Mouse (Mus musculus): Measurements from ENCODE around the gene Xirp2. TPM values are rescaled to one million over a fixed set of nuclear protein-coding genes. Genes with fewer than 3 reads are reported as not detected.

Gene Xirp2
- polyA plus RNA-seq, 1 experiment from 2014 or later, result not detected

DNA sequence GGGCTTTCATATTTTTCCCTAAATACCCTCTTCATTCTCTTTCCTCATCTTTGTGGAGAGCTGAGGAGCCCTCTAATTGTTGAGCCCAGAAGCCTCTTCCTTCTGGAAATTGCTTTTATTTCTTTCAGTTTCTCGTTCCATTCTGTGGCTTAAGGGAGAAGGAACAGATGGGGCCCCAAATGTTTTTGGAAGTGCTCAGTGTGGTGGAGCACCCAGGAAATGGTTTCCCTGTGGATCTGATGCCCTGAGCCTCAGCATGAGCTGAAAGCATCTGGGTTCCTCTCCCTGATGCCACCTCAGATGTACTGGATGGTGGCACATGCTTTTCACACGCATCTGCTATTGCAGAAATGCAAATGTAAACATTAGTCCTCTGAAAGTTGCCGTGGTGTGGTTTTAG is 41.4 kb downstream of the Xirp2 start:
- Histone ChIP-seq H3K4me1 (peaks cover 12% of the 10 kb centered on the region), H3K27ac (no peak overlapping the region), H3K9ac (no peak overlapping the region), H3K36me3 (replicated peaks) (no peaks in the 10 kb centered on the region), H3K4me3 (replicated peaks) (no peak overlapping the region), H3K27me3 (no peaks in the 10 kb centered on the region), H3K9me3 (no peaks in the 10 kb centered on the region), H3K4me2 (no peak overlapping the region)
- no peak for ATAC-seq (ENCODE audit: low FRiP score)
- WGBS, result 77% methylated on average over 3 of the region's 3 CpGs

GRCm38 (mm10) chr2:67488465-67489127 is 42.8 kb downstream of the Xirp2 start:
- no peak; the same call in 1 of the 2 replicates for ATAC-seq (ENCODE audit: low FRiP score)
- Histone ChIP-seq H3K4me2 (peak overlapping the region; percentile 26; the same call in 1 of the 2 replicates), H3K27ac (no peak overlapping the region), H3K27me3 (no peaks in the 10 kb centered on the region), H3K4me1 (peaks cover 12% of the 10 kb centered on the region), H3K4me3 (replicated peaks) (no peak overlapping the region), H3K9ac (no peak overlapping the region), H3K9me3 (no peaks in the 10 kb centered on the region), H3K36me3 (replicated peaks) (no peaks in the 10 kb centered on the region)
- 15% methylated on average over 11 of the region's 11 CpGs for WGBS

DNA sequence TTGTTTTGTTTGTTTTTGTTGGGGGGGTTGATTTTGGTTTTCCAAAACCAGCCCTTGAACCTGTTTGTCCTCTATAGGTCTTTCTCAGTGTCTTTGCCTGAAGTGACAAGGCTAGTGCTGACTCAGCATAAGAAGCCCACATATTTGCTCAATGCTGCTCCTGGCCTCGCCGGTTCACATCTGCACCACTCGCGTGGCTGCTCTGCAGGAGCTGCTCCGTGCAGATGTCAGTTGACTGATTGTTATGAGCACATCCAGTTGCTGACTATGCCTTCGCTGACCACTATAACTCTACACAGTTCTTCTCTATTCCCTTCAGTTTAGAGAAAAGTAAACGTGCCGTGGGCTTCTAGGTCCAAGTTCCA is 43.3 kb downstream of the Xirp2 start:
- no peak overlapping the region for H3K4me2 ChIP-seq
- 0 out of 2 replicates have a peak, but pooled peaks have one; percentile 47 for ATAC-seq (ENCODE audit: low FRiP score)

GRCm38 (mm10) chr2:67505457-67505856 is 59.7 kb downstream of the Xirp2 start:
- Histone ChIP-seq H3K27ac (no peak overlapping the region), H3K4me2 (no peak overlapping the region), H3K9ac (no peak overlapping the region), H3K27me3 (no peaks in the 10 kb centered on the region), H3K9me3 (no peaks in the 10 kb centered on the region), H3K36me3 (replicated peaks) (no peaks in the 10 kb centered on the region), H3K4me1 (no peaks in the 10 kb centered on the region), H3K4me3 (replicated peaks) (no peak overlapping the region)
- no peak for ATAC-seq (ENCODE audit: low FRiP score)
- WGBS, result 80% methylated on average over 2 of the region's 2 CpGs

More for the DNA sequence above, 43.3 kb downstream of the Xirp2 start:
- no peaks in the 10 kb centered on the region for H3K27me3 ChIP-seq
- 55% methylated on average over 8 of the region's 8 CpGs for WGBS
- no peak overlapping the region for H3K9ac ChIP-seq
- no peak overlapping the region for H3K4me3 ChIP-seq (replicated peaks)
- H3K9me3 ChIP-seq, result no peaks in the 10 kb centered on the region
- no peaks in the 10 kb centered on the region for H3K36me3 ChIP-seq (replicated peaks)
- no peak overlapping the region for H3K27ac ChIP-seq
- peaks cover 12% of the 10 kb centered on the region for H3K4me1 ChIP-seq

DNA sequence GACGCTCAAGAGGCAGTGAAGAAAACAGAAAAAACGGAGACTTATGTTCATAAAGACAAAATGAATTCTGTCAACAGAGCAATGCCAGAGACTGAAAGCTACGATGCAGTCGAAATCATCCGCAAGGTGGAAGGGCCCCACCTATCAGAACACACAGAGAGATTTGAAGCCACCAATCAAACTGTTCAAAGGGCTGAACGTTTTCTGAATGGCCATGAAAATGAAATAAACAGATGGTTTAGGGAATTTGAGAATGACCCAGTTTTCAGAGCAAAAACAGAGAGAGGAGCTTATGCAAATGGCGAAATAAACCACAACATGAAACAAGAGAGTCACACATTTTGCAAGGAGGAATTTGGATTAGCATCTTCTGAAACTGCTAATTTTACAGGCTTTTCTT is 70.6 kb downstream of the Xirp2 start:
- Histone ChIP-seq H3K4me3 (replicated peaks) (no peak overlapping the region), H3K9ac (no peak overlapping the region), H3K27ac (no peak overlapping the region), H3K4me1 (no peaks in the 10 kb centered on the region), H3K9me3 (no peaks in the 10 kb centered on the region), H3K36me3 (replicated peaks) (no peaks in the 10 kb centered on the region), H3K4me2 (no peak overlapping the region), H3K27me3 (no peaks in the 10 kb centered on the region)
- no peak for ATAC-seq (ENCODE audit: low FRiP score)
- WGBS, result 86% methylated on average over 7 of the region's 7 CpGs

- Histone ChIP-seq H3K36me3 (replicated peaks) (no peaks in the 10 kb centered on the region), H3K4me3 (replicated peaks) (no peak overlapping the region), H3K9ac (no peak overlapping the region), H3K9me3 (no peaks in the 10 kb centered on the region), H3K4me2 (no peak overlapping the region), H3K27me3 (no peaks in the 10 kb centered on the region), H3K27ac (no peak overlapping the region), H3K4me1 (no peaks in the 10 kb centered on the region)
- 92% methylated on average over 2 of the region's 2 CpGs for WGBS
- no peak for ATAC-seq (ENCODE audit: low FRiP score)
Measured at GRCm38 (mm10) chr2:67535347-67535746, 89.5 kb downstream of the Xirp2 start.

DNA sequence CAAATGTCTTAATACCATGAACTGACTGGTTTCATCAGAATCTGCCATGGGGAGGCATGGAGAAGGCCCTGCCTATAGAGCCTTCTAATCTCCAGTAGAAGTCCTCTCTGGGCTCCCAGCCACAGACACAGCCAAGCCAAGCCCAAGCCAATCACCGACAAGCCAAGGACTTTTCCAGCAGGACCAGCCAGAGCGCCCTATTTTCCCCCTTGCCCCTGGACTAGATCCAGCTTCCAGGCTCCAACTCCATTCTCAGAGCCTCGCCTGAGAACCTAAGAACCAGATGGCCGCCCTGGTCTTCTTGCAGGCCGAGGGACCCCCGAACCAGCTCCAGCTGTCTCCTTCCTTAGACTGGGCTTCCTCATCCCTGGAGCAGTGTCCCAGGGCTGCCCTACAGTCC is 93.6 kb downstream of the Xirp2 start:
- Histone ChIP-seq H3K27ac (no peak overlapping the region), H3K4me2 (no peak overlapping the region), H3K9ac (no peak overlapping the region), H3K4me3 (replicated peaks) (no peak overlapping the region), H3K36me3 (replicated peaks) (no peaks in the 10 kb centered on the region), H3K9me3 (no peaks in the 10 kb centered on the region), H3K4me1 (no peaks in the 10 kb centered on the region), H3K27me3 (no peaks in the 10 kb centered on the region)
- no peak for ATAC-seq (ENCODE audit: low FRiP score)
- WGBS, result 94% methylated on average over 6 of the region's 6 CpGs

GRCm38 (mm10) chr2:67541957-67542696 is 96.3 kb downstream of the Xirp2 start:
- ATAC-seq (ENCODE audit: low FRiP score), result no peak; the same call in 1 of the 2 replicates
- no peaks in the 10 kb centered on the region for H3K36me3 ChIP-seq (replicated peaks)
- H3K27ac ChIP-seq, result no peak overlapping the region
- no peak overlapping the region for H3K9ac ChIP-seq
- H3K4me1 ChIP-seq, result no peaks in the 10 kb centered on the region
- no peak overlapping the region for H3K4me3 ChIP-seq (replicated peaks)
- WGBS, result 60% methylated on average over 11 of the region's 11 CpGs
- H3K27me3 ChIP-seq, result no peaks in the 10 kb centered on the region
- H3K9me3 ChIP-seq, result no peaks in the 10 kb centered on the region
- H3K4me2 ChIP-seq, result no peak overlapping the region

DNA sequence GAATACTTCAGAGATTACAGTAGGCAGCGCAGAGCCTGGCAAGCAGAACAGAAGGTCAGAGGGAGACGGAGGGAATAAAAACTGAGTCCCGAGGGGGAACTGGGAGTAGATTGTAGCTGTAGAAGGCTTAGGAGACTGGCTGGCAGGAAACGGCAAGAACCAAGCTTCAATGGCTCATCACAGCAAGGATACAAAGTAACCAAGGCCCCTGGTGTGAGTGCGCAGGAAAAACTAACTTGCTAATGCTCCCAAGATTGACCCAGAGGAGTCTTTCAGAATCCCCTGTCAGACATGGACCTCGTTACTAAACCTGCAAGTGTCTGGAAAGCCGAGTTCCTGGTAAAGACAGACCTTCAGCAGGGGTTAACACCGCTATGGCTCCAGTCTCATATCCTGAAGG is 98.6 kb downstream of the Xirp2 start:
- WGBS, result 72% methylated on average over 8 of the region's 8 CpGs
- ATAC-seq (ENCODE audit: low FRiP score), result no peak
- Histone ChIP-seq H3K4me3 (replicated peaks) (no peak overlapping the region), H3K36me3 (replicated peaks) (no peaks in the 10 kb centered on the region), H3K4me2 (no peak overlapping the region), H3K27me3 (no peaks in the 10 kb centered on the region), H3K9ac (no peak overlapping the region), H3K27ac (no peak overlapping the region), H3K4me1 (no peaks in the 10 kb centered on the region), H3K9me3 (no peaks in the 10 kb centered on the region)

GRCm38 (mm10) chr2:67564851-67565479 is 119.2 kb downstream of the Xirp2 start:
- Histone ChIP-seq H3K4me3 (replicated peaks) (peak overlapping the region; percentile 74), H3K27ac (peak overlapping the region; percentile 97), H3K9me3 (no peaks in the 10 kb centered on the region), H3K4me1 (peaks cover 18% of the 10 kb centered on the region), H3K27me3 (no peaks in the 10 kb centered on the region), H3K9ac (peak overlapping the region; percentile 87), H3K36me3 (replicated peaks) (no peaks in the 10 kb centered on the region), H3K4me2 (peak overlapping the region; percentile 85)
- WGBS, result 2% methylated on average over 23 of the region's 23 CpGs
- ATAC-seq (ENCODE audit: low FRiP score), result peak; percentile 78

DNA sequence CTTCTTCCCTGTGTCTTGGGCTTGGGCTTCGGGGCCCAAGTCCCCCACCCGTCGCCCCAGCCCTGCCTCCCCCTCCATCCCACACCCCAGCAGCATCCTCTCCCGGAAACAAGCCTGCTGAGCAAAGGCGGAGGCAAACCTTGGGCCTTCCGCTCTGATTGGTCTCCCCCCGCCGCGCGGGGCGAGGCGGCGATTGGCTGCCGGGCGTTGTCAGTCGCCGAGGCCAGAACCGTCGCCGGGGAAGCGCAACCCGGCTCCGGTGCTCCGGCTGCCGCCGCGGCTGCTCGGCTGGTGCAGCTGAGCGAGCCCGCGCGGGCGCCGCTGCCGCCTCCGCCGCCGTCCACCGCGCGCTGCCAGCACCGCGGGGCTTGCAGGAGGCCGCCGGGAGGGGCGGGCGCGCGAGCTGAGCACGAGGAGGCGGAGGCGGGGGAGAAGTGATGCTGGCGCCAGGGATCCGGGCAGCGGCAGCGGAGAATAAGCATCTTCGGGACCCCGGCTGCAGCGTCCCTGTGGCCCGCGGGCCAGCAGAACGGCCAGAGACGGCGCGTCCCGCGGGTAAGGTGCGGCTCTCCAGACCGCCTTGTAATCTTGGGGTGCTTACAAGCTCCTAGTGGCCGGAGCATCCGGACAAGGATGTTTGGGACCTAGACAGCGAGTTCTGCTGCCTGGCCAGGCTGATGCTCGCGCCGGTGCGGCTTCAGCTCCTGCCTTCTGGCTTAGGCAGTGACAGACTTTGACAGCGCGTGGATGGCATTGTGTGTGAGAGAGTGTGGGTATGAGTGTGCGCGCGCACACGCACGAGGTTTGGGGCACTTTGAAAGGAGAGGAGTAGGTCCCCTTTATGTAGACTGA is 119.9 kb downstream of the Xirp2 start, which contains the start of gene B3galt1:
B3galt1 (plus strand) TSS at position 392 of the 852 bp plus-strand sequence.
- Histone ChIP-seq H3K27me3 (no peaks in the 10 kb centered on the region), H3K27ac (peak within 1 kb of the TSS; percentile 97)

GRCm38 (mm10) chr2:67566566-67566965 is 120.8 kb downstream of the Xirp2 start:
- peak overlapping the region; percentile 87 for H3K9ac ChIP-seq
- no peaks in the 10 kb centered on the region for H3K27me3 ChIP-seq
- H3K9me3 ChIP-seq, result no peaks in the 10 kb centered on the region
- peaks cover 18% of the 10 kb centered on the region for H3K4me1 ChIP-seq
- peak overlapping the region; percentile 74 for H3K4me3 ChIP-seq (replicated peaks)
- no peak for ATAC-seq (ENCODE audit: low FRiP score)
- H3K4me2 ChIP-seq, result peak overlapping the region; percentile 85
- under 1% methylated on average over 12 of the region's 12 CpGs for WGBS
- H3K36me3 ChIP-seq (replicated peaks), result no peaks in the 10 kb centered on the region
- 0 out of 2 replicates have a peak overlapping the region, but pooled peaks have one; percentile 97 for H3K27ac ChIP-seq

More for the DNA sequence above, 119.9 kb downstream of the Xirp2 start, which contains the start of gene B3galt1:
- Histone ChIP-seq H3K9ac (peak within 1 kb of the TSS; percentile 87), H3K36me3 (replicated peaks) (no peaks in the 10 kb centered on the region), H3K4me1 (peaks cover 18% of the 10 kb centered on the region), H3K9me3 (no peaks in the 10 kb centered on the region), H3K4me2 (peak within 1 kb of the TSS; percentile 85), H3K4me3 (replicated peaks) (peak within 1 kb of the TSS; percentile 74)
- WGBS, result under 1% methylated on average over 65 of the region's 83 CpGs
- peak; percentile 98 for ATAC-seq (ENCODE audit: low FRiP score)
